Mouse (Mus musculus): ENCODE measurements around the gene Cdkal1.

GRCm38 (mm10) chr13:29233970-29234369, 621.5 kb downstream of the Cdkal1 start:
- TF ChIP-seq CTCF (IDR thresholded peaks at IDR 0.05; ENCODE audit: low read depth) = no peak
- no peak for TF ChIP-seq EP300 (IDR thresholded peaks at IDR 0.05; ENCODE audit: low read depth)

Measured in liver, postnatal 0 days (tissue).